Mouse (Mus musculus) left cerebral cortex, adult 11 months (tissue): ENCODE measurements around the gene Prdm8.
A peak's percentile ranks its signal among the peaks of the same experiment; 100 is the strongest.

ENCODE experiments used
- DNase-seq: peaks from one replicate; pipeline ENCODE4 v3.0.0; 2022; ENCODE audit warnings: low spot score

Gene Prdm8

GRCm38 (mm10) chr5:98184971-98185805 lies 18.2 kb downstream of the Prdm8 start:
- DNase-seq = peak; percentile 49

GRCm38 (mm10) chr5:98185806-98186751 lies 19.1 kb downstream of the Prdm8 start:
- no peak for DNase-seq

DNA sequence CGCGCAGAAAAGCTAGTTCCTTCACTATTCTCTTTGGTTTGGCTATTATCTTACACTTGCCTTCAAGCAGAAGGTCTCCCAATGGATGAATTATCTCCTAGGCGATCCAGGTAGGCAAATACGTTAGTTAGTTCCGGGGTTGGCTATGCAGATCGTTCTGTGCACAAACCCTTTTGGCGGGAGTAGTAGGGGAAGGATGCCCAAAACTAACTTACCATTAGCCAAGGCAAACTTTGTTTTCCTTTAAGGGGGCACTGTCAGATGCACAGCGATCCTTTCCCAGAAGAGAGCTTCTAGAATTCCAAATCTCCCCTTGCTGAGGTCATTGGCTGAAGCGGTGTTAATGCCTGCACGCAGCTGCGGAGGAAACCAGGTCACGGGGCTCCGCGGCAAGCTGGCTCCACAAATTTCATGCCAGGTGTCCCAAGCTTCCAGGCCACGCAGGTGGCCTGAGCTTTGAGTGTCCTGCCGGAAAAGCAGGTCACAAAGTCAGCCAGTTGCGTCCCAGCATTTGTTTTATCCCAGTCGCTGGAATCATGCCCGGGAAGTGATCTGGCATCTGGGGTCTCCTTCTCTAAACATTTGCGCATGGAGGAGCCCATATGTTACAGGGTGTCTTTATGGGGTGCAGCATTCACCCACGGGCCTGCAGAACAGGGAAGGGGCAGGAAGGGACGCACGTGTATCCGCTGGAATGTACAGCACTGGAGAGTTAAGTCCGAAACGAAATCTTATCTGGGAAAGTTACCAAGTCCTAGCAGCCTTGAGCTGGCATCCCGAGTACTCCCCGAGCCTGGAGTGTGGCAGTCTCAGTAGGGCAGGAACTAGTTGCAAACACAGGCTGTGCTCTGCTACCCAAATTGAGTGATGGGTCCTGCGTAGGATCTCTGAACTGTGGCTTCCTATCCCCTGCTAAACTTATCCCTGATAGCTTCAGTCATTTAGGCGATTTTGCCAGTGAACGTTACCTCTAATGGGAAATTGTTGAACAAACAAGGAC lies 22.5 kb downstream of the Prdm8 start:
- no peak for DNase-seq

- no peak for DNase-seq
These were observed 25.4 kb downstream of the Prdm8 start for GRCm38 (mm10) chr5:98192295-98192983.

DNA sequence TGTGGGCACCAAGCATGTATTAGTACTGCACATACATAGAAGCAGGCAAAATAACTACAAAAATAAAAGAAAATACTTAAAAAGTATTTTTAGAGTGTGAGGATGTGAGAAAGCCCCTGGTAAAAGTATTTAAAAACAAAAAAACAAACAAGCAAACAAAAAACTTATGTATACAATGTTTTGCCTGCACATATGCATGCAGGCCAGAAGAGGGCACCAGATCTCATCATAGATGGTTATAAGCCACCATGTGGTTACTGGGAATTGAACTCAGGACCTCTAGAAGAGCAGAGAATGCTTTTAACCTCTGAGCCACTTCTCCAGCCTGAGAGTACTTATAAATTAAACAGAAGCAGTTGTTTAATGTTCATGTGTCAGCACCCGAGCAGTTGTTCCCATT lies 28.0 kb downstream of the Prdm8 start:
- DNase-seq = no peak

DNA sequence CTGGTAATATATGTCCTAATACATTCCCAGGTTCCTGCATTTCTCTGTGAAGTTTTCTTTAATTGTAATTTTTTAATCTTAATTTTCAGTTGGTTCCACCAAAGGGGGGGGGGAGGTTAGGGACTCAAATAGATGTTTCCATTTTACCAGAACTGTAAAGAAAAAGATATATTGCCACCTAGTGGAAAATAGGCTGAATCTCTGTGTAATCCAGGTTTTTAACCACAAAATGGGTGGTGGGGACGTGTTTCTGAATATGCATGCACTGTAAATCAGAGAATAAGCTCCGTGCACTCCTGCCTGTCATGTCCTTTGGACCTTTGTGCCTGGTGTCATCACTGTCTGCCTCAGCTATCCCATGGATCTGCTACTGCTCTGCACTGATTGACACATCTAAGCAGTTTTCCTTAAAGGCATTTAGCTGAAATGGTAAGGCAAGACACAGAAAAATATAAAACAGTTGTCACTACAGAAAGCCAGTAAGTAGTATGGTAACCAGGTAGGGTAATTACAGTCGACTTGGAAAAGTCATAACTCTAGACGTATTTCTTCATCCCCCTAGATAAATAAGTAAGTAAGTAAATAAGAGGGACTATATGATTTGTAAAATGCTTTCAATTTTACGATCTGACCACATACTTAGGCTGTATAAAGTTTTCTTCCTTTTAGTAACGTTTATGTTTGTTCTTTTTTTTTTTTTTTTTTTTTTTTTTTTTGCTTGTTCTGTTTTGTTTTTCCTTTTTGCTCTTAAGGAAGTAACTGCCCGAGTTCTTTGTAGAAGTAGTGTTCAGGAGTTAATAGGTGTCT lies 31.6 kb downstream of the Prdm8 start:
- DNase-seq = no peak

- no peak for DNase-seq
These were observed 32.2 kb downstream of the Prdm8 start for GRCm38 (mm10) chr5:98199219-98199552.

- DNase-seq = no peak
These were observed 34.6 kb downstream of the Prdm8 start for GRCm38 (mm10) chr5:98201606-98202005.

DNA sequence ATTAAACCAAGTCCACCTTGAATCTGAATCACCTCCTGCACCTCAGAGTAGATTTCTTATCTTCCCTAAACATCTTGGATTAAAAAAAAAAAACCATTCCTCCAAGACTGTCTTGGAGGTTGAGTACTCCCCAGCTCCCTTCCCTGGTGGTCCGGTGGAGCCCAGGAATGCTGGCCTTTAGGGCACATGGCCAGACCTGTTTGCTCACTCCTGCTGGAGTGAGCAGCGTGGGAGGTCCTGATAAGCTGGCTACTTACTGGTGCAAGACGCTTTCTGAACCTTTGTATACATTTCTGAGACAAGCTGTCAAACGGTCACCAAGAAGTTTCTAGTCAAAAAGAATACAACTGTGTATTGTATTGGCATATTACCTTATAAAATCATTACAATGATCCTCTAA lies 36.0 kb downstream of the Prdm8 start:
- DNase-seq = no peak

GRCm38 (mm10) chr5:98212501-98212900 lies 45.5 kb downstream of the Prdm8 start:
- no peak for DNase-seq

GRCm38 (mm10) chr5:98221956-98222355 lies 55.0 kb downstream of the Prdm8 start:
- no peak for DNase-seq

DNA sequence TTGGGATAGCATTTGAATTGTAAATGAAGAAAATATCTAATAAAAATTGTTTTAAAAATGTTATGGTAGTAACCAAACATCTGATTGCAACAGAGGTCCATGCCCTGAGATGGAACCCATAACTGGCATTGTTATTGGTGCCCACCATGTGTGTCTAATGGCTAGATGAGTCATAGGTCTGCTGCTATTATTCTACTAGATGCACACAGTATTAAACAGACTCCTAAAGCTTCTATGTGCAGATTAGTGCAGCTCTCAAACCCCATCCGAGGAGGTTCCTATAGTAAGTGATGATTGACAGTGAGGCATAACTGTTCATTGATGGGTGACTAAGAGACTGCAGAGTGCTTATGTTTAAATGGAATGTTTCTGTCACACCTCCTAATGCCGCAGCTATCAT lies 59.7 kb downstream of the Prdm8 start:
- DNase-seq = no peak

DNA sequence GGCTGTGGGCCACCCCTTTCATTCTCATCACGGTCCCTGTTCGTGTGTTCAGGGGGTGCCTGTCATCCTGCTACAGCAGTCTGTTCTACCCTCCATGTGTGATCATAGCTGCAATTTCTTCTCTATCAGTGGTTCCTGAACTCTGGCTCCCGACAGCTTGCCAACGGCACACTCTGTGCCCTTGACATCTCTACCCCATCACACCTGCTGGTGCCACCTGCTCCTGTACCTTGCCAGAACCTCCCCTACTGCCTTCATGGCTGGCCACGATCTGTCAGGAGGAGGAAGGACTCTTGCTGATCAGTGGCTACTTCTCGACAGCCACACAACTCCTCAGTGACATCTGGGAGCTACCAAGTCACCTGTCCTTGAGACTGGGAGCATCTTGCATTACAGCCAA lies 62.5 kb downstream of the Prdm8 start:
- DNase-seq = no peak

GRCm38 (mm10) chr5:98238466-98238865 lies 71.5 kb downstream of the Prdm8 start:
- DNase-seq = no peak
